In genomic region chr4:127517978-127518377, GRCm38 (mm10) we compare ENCODE assay signal across 11 mouse cellular contexts.
DNase-seq lines count a peak whose midpoint lies in the region; ATAC-seq and TF ChIP-seq lines count a peak whose summit lies in the region.
"Had no signal": no experiment of that assay in that cellular context is flagged by ENCODE, and none has a peak within 500 bp of the region (broad histone marks: within the 10 kb centered on the region; RNA-seq: fewer than 3 reads in every experiment).

No protein-coding gene starts in this region.

- H3K4me2 ChIP-seq in forebrain, postnatal 0 days (ENCODE audit: low read depth) = no peak overlapping the region
- no peak overlapping the region for H3K4me2 ChIP-seq in forebrain, embryonic 16.5 days (ENCODE audit: low read length)
- no peak overlapping the region for H3K4me2 ChIP-seq in forebrain, embryonic 13.5 days
- H3K4me2 ChIP-seq: embryonic facial prominence, embryonic 13.5 days; heart, embryonic 15.5 days; limb, embryonic 15.5 days had no signal

- no peak overlapping the region for H3K9ac ChIP-seq in forebrain, postnatal 0 days
- no peak overlapping the region for H3K9ac ChIP-seq in forebrain, embryonic 16.5 days (replicated peaks; ENCODE audit: low read depth, low read length)
- H3K9ac ChIP-seq in forebrain, embryonic 13.5 days = no peak overlapping the region
- H3K9ac ChIP-seq: embryonic facial prominence, embryonic 13.5 days; heart, embryonic 15.5 days; limb, embryonic 15.5 days had no signal

- intact Hi-C loops in left cerebral cortex, postnatal 14 days (cut with DNase I) = no loop called here

- no peak overlapping the region for H3K4me3 ChIP-seq in forebrain, postnatal 0 days (ENCODE audit: low read depth, low read length)
- H3K4me3 ChIP-seq in forebrain, embryonic 16.5 days (replicated peaks; ENCODE audit: low read length) = no peak overlapping the region
- no peak overlapping the region for H3K4me3 ChIP-seq in forebrain, embryonic 13.5 days
- H3K4me3 ChIP-seq: embryonic facial prominence, embryonic 13.5 days; heart, embryonic 15.5 days; limb, embryonic 15.5 days had no signal

- WGBS in forebrain, postnatal 0 days = 92% methylated on average over 1 of the region's 1 CpGs
- WGBS in forebrain, embryonic 16.5 days = 89% methylated on average over 1 of the region's 1 CpGs
- WGBS in forebrain, embryonic 13.5 days = 97% methylated on average over 1 of the region's 1 CpGs

- POLR2A ChIA-PET in Patski (lab: Charles Lee) = no interaction called here

- no peaks in the 10 kb centered on the region for H3K36me3 ChIP-seq in forebrain, postnatal 0 days (ENCODE audit: insufficient read depth)
- no peaks in the 10 kb centered on the region for H3K36me3 ChIP-seq in forebrain, embryonic 16.5 days (ENCODE audit: control insufficient read depth, insufficient read depth)
- H3K36me3 ChIP-seq in forebrain, embryonic 13.5 days (ENCODE audit: poor library complexity, severe bottlenecking) = no peaks in the 10 kb centered on the region
- H3K36me3 ChIP-seq: embryonic facial prominence, embryonic 13.5 days; heart, embryonic 15.5 days; limb, embryonic 15.5 days had no signal

- no peaks in the 10 kb centered on the region for H3K9me3 ChIP-seq in forebrain, postnatal 0 days (ENCODE audit: low read length)
- no peaks in the 10 kb centered on the region for H3K9me3 ChIP-seq in forebrain, embryonic 16.5 days (ENCODE audit: control insufficient read depth, low read length)
- no peaks in the 10 kb centered on the region for H3K9me3 ChIP-seq in forebrain, embryonic 13.5 days (replicated peaks)
- H3K9me3 ChIP-seq: embryonic facial prominence, embryonic 13.5 days; heart, embryonic 15.5 days; limb, embryonic 15.5 days had no signal

- in situ Hi-C loops in Patski (cut with MboI; ENCODE audit: low pct_unique_long_range_greater_than_20kb) = no loop called here

- no peak overlapping the region for H3K27ac ChIP-seq in forebrain, postnatal 0 days (ENCODE audit: low read depth, low read length)
- no peak overlapping the region for H3K27ac ChIP-seq in forebrain, embryonic 16.5 days (ENCODE audit: low read length)
- no peak overlapping the region for H3K27ac ChIP-seq in forebrain, embryonic 13.5 days
- H3K27ac ChIP-seq: embryonic facial prominence, embryonic 13.5 days; heart, embryonic 15.5 days; limb, embryonic 15.5 days had no signal

- no peak for ATAC-seq in forebrain, postnatal 0 days
- no peak for ATAC-seq in forebrain, embryonic 16.5 days
- no peak for ATAC-seq in Patski
- no peak for ATAC-seq in CD4-positive, CD25-positive, alpha-beta regulatory T cell, adult 4 months
- ATAC-seq in forebrain, embryonic 13.5 days = no peak

- no peak for DNase-seq in forebrain, postnatal 0 days
- DNase-seq in left cerebral cortex, postnatal 14 days (ENCODE audit: low spot score in 2 of 2) = peak; percentile 23 to 24
- no peak for DNase-seq in left cerebral cortex, adult 8-10 months (ENCODE audit: low spot score in 2 of 2)
- DNase-seq in 3T3-L1 (ENCODE audit: low read depth, low spot score) (peak; percentile 19), Patski (ENCODE audit: low read depth, low spot score) (no peak)

- CTCF ChIA-PET in Patski (lab: Charles Lee) = no interaction called here

- no peaks in the 10 kb centered on the region for H3K27me3 ChIP-seq in forebrain, postnatal 0 days (ENCODE audit: insufficient read depth, low read length)
- no peaks in the 10 kb centered on the region for H3K27me3 ChIP-seq in forebrain, embryonic 16.5 days (replicated peaks; ENCODE audit: control insufficient read depth, insufficient read depth, low read length)
- peaks cover 2% of the 10 kb centered on the region for H3K27me3 ChIP-seq in Patski
- H3K27me3 ChIP-seq in forebrain, embryonic 13.5 days = no peaks in the 10 kb centered on the region
- H3K27me3 ChIP-seq: embryonic facial prominence, embryonic 13.5 days; heart, embryonic 15.5 days; limb, embryonic 15.5 days had no signal

- TF ChIP-seq CTCF in forebrain, postnatal 0 days (IDR thresholded peaks at IDR 0.05; ENCODE audit: low read depth) = peak; percentile 50
- peak; percentile 55 for TF ChIP-seq CTCF in Patski (IDR thresholded peaks at IDR 0.05)

- H3K4me1 ChIP-seq in forebrain, postnatal 0 days (ENCODE audit: insufficient read depth) = no peaks in the 10 kb centered on the region
- no peaks in the 10 kb centered on the region for H3K4me1 ChIP-seq in forebrain, embryonic 16.5 days (replicated peaks; ENCODE audit: control insufficient read depth, insufficient read depth, low read length)
- H3K4me1 ChIP-seq in forebrain, embryonic 13.5 days = no peaks in the 10 kb centered on the region
- H3K4me1 ChIP-seq: embryonic facial prominence, embryonic 13.5 days; heart, embryonic 15.5 days; limb, embryonic 15.5 days had no signal

Comparison
In these comparisons a context has a peak if more than half of its experiments do, and no peak if none do; other contexts are left out.
1. DNase-seq: peak in left cerebral cortex, postnatal 14 days (2 of 2) and 3T3-L1 (single experiment); none in forebrain, postnatal 0 days (single experiment), left cerebral cortex, adult 8-10 months (0 of 2) and Patski (single experiment).